Mouse (Mus musculus): ENCODE measurements at regions not wholly inside any gene's neighbourhood (a gene's known extent, or its start where the extent isn't known, plus 50 kb on each side); places are given as distances from the start of the nearest gene placed in this dataset.
"Not testable (repeated sequence)": the region's sequence is repeated elsewhere in the genome, so short reads cannot be mapped to it uniquely, and the experiment has no call there.

DNA sequence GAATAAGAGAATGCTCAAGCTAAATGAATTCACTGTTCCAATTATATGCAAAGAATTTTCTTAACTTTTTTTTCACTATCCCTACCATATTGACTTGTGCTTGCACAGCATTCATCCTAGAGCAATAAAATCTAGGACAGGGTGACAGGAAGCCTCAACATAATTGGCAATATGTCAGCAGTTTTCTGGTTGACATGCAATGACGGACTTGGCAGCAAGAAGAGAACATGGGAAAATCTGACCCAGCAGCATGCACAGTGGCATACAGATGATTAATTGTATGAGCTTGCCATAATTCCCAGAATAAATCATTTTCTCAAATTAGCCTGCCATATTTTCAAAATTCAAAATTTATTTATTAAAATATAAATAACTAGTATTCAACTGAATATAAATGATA lies 152.7 kb downstream of the Amy2a5 start:
- DNase-seq, result no peak

DNA sequence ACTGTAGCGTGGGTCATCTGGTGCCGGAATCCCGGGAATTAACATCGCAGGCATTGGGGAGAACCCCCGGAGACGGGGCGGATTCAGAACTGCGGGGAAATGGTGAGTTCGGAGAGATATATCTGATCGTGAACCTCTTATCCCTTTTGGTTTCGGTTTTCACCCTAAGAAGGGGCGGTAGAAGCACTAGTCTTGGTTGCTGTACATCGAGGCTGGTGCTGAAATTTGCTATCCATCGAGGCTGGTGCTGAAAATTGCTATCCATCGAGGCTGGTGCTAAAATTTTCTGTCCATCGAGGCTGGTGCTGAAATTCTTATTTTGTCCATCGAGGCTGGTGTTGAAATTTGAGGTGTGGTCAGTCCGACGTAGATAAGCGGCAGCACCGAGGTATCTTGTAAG lies 167.8 kb downstream of the Amy2a5 start:
- not testable (repeated sequence) for DNase-seq

DNA sequence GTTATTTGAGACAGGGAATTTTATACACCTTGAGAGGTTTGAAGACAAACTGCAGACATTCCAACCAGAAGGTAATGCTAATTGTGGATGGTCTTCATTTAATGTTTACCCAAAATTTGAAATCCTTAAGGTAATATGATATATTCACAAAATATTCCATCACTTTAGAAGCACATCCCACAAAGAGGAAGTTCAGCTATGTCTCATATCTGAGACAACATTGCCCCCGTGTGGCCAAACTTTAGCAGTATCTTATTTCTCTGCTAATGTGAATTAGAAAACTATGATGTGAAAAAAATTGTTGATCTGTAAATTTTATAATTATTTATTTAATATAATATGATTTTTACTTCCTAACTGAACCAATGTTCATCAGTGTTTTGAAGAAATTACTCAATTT lies 177.9 kb downstream of the Amy2a5 start:
- peak; percentile 6 to 66 for DNase-seq
